Mouse (Mus musculus) liver, postnatal 0 days (tissue): ENCODE data around the gene Ahcyl1. TPM values are rescaled to one million over a fixed set of nuclear protein-coding genes. Genes with fewer than 3 reads are reported as not detected.

Experiments
- ATAC-seq: fragments of 200-750 bp; cut with Nextera tagmentation; 2 replicates; pipeline ENCODE4 v1.8.0; 2017; ENCODE audit warnings: mild to moderate bottlenecking, moderate library complexity
- DNase-seq: peaks from one replicate; pipeline ENCODE4 v3.0.0-alpha.2; 2016
- H3K27ac ChIP-seq: fragments of 300-500 bp; sonication (generic); 2 replicates; pipeline ENCODE4 v1.5.1; 2014; ENCODE audit warnings: antibody characterized with exemption, moderate library complexity, mild to moderate bottlenecking, low read depth
- H3K27me3 ChIP-seq: fragments of 300-500 bp; sonication (generic); 2 replicates; pipeline ENCODE4 v1.6.1; 2014; ENCODE audit warnings: low read length, control low read depth, mixed read lengths; ENCODE audit not compliant: insufficient read depth
- H3K36me3 ChIP-seq: fragments of 300-500 bp; sonication (generic); replicated peaks from 2 replicates; pipeline ENCODE4 v1.6.1; 2014; ENCODE audit warnings: mild to moderate bottlenecking, control low read depth, low read length, moderate library complexity, mixed read lengths; ENCODE audit not compliant: insufficient read depth
- H3K4me1 ChIP-seq: fragments of 300-500 bp; sonication (generic); 2 replicates; pipeline ENCODE4 v1.6.1; 2014; ENCODE audit warnings: antibody characterized with exemption, mild to moderate bottlenecking, control low read depth; ENCODE audit not compliant: insufficient read depth
- H3K4me2 ChIP-seq: fragments of 300-500 bp; sonication (generic); 2 replicates; pipeline ENCODE4 v1.6.1; 2014; ENCODE audit warnings: low read depth, mild to moderate bottlenecking, low read length, moderate library complexity, mixed read lengths
- H3K4me3 ChIP-seq: fragments of 300-500 bp; sonication (generic); 2 replicates; pipeline ENCODE4 v1.5.1; 2014; ENCODE audit warnings: low read depth, low read length
- H3K9ac ChIP-seq: fragments of 300-500 bp; sonication (generic); replicated peaks from 2 replicates; pipeline ENCODE4 v1.6.1; 2014; ENCODE audit warnings: mild to moderate bottlenecking, moderate library complexity
- H3K9me3 ChIP-seq: fragments of 300-500 bp; sonication (generic); 2 replicates; pipeline ENCODE4 v1.6.1; 2016; ENCODE audit warnings: mild to moderate bottlenecking, control low read depth, low read length, mixed read lengths
- CTCF ChIP-seq: sonication (generic); IDR thresholded peaks from 2 replicates; pipeline ENCODE4 v1.5.1; 2016; ENCODE audit warnings: antibody characterized with exemption, low read depth
- EP300 ChIP-seq: IDR thresholded peaks from 2 replicates; pipeline ENCODE4 v1.6.1; 2016; ENCODE audit warnings: antibody characterized with exemption, low read depth, mild to moderate bottlenecking
- WGBS: fragments of 180-500 bp; shearing (Covaris S2); extraction: QIAGEN DNeasy Blood & Tissue Kit; methylation state at CpG from one replicate; pipeline ENCODE4 v1.1.7; 2014; ENCODE audit not compliant: insufficient replicate concordance; 5-methylcytosine and 5-hydroxymethylcytosine counted together
- polyA plus RNA-seq: library from polyadenylated mRNA; unstranded; fragments of >200 nt; fragmentation: Nextera tagmentation; extraction: Ambion mirVana; gene quantifications from 2 replicates; pipeline ENCODE4 v1.2.1, GENCODE M21; 2015

Ahcyl1 gene
- polyA plus RNA-seq, 1 experiment from 2014 or later, result 19.8 TPM

DNA sequence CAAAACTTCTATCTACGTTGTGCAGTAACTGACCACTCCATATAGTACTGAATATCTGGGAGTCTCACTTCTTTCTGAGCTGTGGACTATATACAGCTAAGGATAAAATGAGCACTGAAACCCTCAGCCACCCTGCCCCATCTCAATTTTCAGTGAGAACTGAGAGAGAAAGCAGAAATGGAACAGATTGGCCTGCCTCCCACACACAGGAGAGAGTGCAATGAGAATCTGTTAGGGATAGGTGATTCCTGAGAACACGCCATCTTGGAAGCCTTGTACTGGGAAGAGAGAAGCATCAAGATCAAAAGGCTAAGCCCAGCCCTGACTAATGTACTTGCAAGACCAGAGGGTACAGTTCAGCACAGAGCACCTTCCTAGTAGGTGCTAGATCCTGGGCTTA, 67.8 kb downstream of the Ahcyl1 start:
- no peak for DNase-seq
- no peak for ATAC-seq

GRCm38 (mm10) chr3:107627641-107628040, 68.7 kb downstream of the Ahcyl1 start:
- Histone ChIP-seq H3K27me3 (no peaks in the 10 kb centered on the region), H3K4me3 (no peak overlapping the region), H3K4me1 (peaks cover 12% of the 10 kb centered on the region), H3K4me2 (no peak overlapping the region), H3K9ac (no peak overlapping the region), H3K27ac (no peak overlapping the region), H3K36me3 (peaks cover 49% of the 10 kb centered on the region), H3K9me3 (no peaks in the 10 kb centered on the region)
- WGBS, result 85% methylated on average over 7 of the region's 7 CpGs
- ATAC-seq, result no peak
- TF ChIP-seq CTCF, result no peak
- TF ChIP-seq EP300, result no peak
- DNase-seq, result no peak

More for the DNA sequence above, 67.8 kb downstream of the Ahcyl1 start:
- no peaks in the 10 kb centered on the region for H3K9me3 ChIP-seq
- H3K27ac ChIP-seq, result no peak overlapping the region
- H3K27me3 ChIP-seq, result no peaks in the 10 kb centered on the region
- 81% methylated on average over 2 of the region's 2 CpGs for WGBS
- no peak overlapping the region for H3K4me3 ChIP-seq
- H3K36me3 ChIP-seq, result peaks cover 41% of the 10 kb centered on the region
- H3K9ac ChIP-seq, result no peak overlapping the region
- TF ChIP-seq EP300 (no peak), CTCF (no peak)
- no peak overlapping the region for H3K4me2 ChIP-seq
- H3K4me1 ChIP-seq, result peaks cover 14% of the 10 kb centered on the region

GRCm38 (mm10) chr3:107626751-107627150, 69.6 kb downstream of the Ahcyl1 start:
- peaks cover 8% of the 10 kb centered on the region for H3K4me1 ChIP-seq
- WGBS, result 91% methylated on average over 8 of the region's 8 CpGs
- peaks cover 58% of the 10 kb centered on the region for H3K36me3 ChIP-seq
- H3K9ac ChIP-seq, result no peak overlapping the region
- no peak overlapping the region for H3K4me2 ChIP-seq
- H3K9me3 ChIP-seq, result no peaks in the 10 kb centered on the region
- ATAC-seq (no peak), DNase-seq (no peak)
- no peak overlapping the region for H3K27ac ChIP-seq
- H3K27me3 ChIP-seq, result no peaks in the 10 kb centered on the region
- no peak overlapping the region for H3K4me3 ChIP-seq
- TF ChIP-seq CTCF (no peak), EP300 (no peak)

GRCm38 (mm10) chr3:107625536-107625935, 70.8 kb downstream of the Ahcyl1 start:
- no peak overlapping the region for H3K4me3 ChIP-seq
- ATAC-seq, result no peak
- WGBS, result 81% methylated on average over 8 of the region's 8 CpGs

GRCm38 (mm10) chr3:107624424-107624823, 71.9 kb downstream of the Ahcyl1 start:
- H3K4me3 ChIP-seq, result no peak overlapping the region
- H3K4me2 ChIP-seq, result no peak overlapping the region
- H3K27ac ChIP-seq, result no peak overlapping the region
- TF ChIP-seq CTCF, result no peak
- TF ChIP-seq EP300, result no peak
- H3K4me1 ChIP-seq, result no peaks in the 10 kb centered on the region
- DNase-seq (no peak), ATAC-seq (no peak)
- H3K9ac ChIP-seq, result no peak overlapping the region
- WGBS, result 86% methylated on average over 8 of the region's 8 CpGs
- H3K36me3 ChIP-seq, result peaks cover 77% of the 10 kb centered on the region
- H3K9me3 ChIP-seq, result no peaks in the 10 kb centered on the region
- no peaks in the 10 kb centered on the region for H3K27me3 ChIP-seq

More at GRCm38 (mm10) chr3:107625536-107625935, 70.8 kb downstream of the Ahcyl1 start:
- no peak overlapping the region for H3K9ac ChIP-seq
- peaks cover 5% of the 10 kb centered on the region for H3K4me1 ChIP-seq
- no peak overlapping the region for H3K27ac ChIP-seq
- H3K27me3 ChIP-seq, result no peaks in the 10 kb centered on the region
- peaks cover 69% of the 10 kb centered on the region for H3K36me3 ChIP-seq
- TF ChIP-seq CTCF (no peak), EP300 (no peak)
- no peaks in the 10 kb centered on the region for H3K9me3 ChIP-seq
- no peak overlapping the region for H3K4me2 ChIP-seq
- DNase-seq, result no peak

GRCm38 (mm10) chr3:107622537-107622936, 73.8 kb downstream of the Ahcyl1 start:
- DNase-seq, result no peak
- no peak overlapping the region for H3K4me2 ChIP-seq
- peaks cover 87% of the 10 kb centered on the region for H3K36me3 ChIP-seq
- H3K27ac ChIP-seq, result no peak overlapping the region
- no peaks in the 10 kb centered on the region for H3K4me1 ChIP-seq
- H3K27me3 ChIP-seq, result no peaks in the 10 kb centered on the region
- no peak overlapping the region for H3K4me3 ChIP-seq
- no peaks in the 10 kb centered on the region for H3K9me3 ChIP-seq
- no peak for TF ChIP-seq CTCF
- TF ChIP-seq EP300, result no peak
- no peak overlapping the region for H3K9ac ChIP-seq
- no peak for ATAC-seq
- WGBS, result 86% methylated on average over 7 of the region's 7 CpGs
